Mouse (Mus musculus) B cell, adult 2 months (primary cell): ENCODE results near the gene Btf3l4.

ENCODE experiments used
- DNase-seq, 2 experiments: peaks; one replicate each; pipeline ENCODE4 v3.0.0; 2022

Gene Btf3l4

DNA sequence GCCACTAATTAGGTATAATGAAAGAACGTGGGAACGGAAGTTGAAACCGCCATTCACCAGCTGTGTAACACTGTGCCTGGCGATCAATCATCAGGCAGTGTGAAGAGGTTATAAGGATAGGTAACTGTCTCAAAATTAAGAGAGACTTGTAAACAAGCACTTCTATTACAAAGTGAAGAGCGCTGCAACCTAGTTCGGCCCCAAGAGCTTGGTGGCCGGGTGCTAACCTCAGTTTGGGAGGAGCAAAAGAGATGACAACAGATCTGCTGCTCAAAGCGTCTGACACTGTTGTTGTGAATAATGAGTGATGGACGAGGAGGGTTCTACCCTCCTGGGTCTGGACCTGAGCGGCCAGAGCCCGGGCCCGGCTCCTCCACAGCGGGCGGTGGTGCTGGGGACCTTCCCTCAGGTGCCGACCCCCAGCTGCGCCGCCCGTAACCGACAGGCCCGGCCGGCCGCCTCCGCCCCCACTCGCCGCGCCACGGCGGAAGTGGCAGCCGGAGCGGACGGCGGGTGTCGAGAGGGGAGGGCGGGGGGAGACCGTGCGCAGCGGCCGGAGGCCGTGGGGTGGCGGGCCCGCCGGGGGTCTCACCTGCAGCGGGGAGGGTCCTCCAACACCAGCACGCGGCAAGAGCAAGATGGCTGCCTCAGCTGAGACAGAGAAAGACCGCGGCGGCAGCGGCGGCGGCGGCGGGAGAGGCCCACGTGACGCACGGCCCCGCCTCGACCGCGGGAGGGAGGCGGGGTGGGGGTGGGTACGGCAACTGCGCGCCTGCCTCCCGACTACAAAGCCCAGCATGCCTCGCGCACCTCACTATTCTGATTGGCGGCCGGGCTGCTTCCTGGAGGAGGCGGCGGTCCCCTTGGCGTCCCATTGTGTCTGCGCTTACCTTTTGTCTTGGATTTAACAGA is at the start of gene Btf3l4:
TSS of gene Btf3l4 (minus strand) at position 699 of the 912 bp plus-strand sequence.
- peak; percentile 92 to 93 for DNase-seq

DNA sequence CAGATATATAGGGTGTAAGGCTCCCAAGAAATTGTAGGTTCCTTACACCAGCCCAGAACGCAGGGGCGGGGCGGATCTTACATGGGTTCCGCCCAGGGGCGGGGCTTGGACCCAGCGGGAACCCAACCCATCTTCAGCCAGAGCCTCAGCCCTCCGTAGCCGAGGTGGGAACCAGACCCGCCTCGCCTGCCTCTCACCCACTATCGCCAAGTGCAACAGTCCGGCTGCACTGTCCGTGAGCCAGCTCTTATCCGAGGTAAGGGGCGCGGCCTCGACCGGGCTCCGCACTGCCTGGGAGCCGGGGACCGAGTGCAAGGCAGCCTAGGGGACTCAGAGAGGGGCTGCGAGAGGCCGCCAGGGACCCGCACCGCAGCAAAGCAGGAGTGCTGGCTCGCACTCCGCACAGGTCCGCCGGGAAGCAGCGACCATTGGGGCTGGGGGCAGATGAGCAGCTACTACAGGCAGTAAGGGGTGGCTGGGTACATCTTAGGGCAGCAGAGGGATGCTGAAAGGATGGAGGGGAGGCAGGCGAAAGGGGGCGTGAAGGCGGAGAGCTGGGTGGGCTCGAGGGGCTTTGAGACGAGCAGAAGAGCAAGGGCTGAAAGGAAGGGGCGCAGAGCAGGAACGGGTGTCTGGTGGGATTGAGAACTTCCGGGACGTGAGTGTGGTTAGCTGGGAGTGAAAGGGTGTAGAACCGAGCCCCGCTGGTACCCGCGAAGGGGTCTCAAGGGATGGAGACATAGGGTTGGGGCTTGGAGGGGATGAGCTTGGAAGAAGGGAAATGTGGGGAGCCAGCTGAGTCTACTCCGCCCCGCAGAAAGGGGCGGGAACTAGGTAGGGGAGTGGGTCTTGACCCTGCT is 45.8 kb upstream of the Btf3l4 start, which contains the start of gene Rab3b:
TSS of gene Rab3b (plus strand) at position 101 of the 860 bp plus-strand sequence.
- peak; percentile 75 to 76 for DNase-seq

DNA sequence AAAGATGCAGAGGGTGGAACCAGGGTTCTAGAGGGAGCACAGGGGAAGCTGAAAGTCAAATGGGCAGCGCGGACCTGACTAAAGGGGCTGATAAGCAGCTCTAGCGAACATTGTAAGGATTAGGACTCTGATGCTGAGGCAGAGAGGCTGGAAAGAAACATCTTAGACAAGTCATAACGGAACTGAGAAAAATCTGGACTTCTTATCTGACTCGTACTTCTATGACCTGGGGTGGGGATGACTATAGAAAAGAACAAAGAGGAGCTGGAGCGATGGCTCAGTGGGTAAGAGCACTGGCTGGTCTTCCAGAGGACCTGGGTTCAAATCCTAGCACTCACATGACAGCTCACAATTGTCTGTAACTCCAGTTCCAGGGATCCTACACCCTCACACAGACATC is 44.5 kb upstream of the Btf3l4 start:
- DNase-seq: no peak

DNA sequence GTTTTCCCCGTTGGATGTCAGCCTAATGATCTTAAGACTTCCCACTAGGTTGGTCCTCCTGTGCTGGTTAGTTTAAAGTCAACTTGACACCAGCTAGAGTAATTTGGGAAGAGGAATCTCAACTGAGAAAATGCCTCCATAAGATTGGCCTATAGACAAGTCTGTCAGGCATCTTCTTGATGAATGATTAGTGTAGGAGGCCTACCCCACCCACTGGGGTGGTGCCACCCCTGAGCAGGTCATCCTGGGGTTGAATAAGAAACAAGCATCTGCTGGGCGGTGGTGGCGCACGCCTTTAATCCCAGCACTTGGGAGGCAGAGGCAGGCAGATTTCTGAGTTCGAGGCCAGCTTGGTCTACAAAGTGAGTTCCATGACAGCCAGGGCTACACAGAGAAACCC is 40.3 kb upstream of the Btf3l4 start:
- DNase-seq: no peak

DNA sequence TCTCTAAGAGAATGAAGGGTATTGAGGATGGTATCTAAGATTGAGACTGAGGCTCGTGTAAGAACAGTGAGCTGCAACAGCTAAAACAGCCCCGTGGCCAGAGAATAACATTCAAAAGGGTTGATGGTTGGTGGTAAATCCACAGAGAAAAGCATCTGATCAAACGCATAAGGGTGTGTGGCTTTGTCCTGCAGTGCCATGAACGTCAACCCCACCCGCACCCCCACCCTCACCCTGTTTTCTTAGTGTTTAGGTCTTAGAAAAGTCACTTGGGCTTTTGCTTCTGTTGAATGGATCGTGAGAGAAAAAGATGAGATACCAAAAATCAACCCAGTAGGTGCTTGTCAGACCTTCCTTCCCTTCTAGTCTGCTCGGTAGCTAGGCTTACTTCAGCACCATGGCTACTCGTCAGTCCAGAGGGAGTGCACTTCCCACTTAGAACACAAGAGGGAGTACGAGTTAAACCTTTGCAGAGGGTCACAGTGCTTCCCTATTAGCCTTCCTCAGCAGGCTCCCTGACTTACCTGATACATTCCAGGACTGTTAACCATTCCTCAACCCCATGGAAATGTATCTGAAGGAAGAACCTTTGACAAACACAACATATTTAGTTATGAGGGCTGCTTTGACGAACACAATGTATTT is 36.4 kb upstream of the Btf3l4 start:
- peak; percentile 80 to 84 for DNase-seq

DNA sequence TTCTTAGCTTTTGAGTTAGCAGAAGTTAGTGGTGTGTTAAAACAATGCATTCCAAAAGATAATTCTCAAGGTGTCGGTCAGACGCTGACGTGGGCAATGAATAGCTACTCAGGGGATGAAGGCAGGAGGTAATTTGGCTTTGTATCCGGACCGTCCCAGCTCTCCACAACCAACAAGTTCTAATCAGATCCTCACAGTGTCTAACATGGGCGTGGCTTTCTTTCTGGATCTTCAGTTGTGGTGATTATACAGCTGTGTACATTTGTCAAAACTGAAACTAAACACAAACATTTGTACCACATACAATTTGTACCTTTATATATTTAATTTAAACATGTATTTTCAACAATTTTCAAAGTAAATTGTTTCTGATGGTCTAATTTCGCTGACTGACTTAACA is 33.4 kb upstream of the Btf3l4 start:
- no peak for DNase-seq

DNA sequence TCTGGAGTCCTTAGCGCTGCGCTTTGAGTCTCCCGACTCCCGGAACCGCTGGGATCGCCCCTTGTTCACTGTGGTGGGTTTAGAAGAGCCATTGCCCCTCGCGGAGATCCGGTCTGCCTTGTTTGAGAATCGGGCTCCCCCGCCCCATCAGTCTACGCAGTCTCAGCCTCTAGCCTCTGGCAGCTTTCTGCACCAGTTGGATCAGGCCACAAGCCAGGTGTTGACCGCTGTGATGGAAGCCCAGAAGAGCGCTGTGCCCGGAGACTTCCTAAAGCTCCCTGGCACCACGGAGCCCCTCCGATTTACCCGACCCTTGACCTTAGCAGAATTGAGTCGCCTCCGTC is 15.1 kb upstream of the Btf3l4 start, which contains the start of gene A730015C16Rik:
TSS of gene A730015C16Rik (minus strand) at position 115 of the 344 bp plus-strand sequence.
- no peak for DNase-seq

DNA sequence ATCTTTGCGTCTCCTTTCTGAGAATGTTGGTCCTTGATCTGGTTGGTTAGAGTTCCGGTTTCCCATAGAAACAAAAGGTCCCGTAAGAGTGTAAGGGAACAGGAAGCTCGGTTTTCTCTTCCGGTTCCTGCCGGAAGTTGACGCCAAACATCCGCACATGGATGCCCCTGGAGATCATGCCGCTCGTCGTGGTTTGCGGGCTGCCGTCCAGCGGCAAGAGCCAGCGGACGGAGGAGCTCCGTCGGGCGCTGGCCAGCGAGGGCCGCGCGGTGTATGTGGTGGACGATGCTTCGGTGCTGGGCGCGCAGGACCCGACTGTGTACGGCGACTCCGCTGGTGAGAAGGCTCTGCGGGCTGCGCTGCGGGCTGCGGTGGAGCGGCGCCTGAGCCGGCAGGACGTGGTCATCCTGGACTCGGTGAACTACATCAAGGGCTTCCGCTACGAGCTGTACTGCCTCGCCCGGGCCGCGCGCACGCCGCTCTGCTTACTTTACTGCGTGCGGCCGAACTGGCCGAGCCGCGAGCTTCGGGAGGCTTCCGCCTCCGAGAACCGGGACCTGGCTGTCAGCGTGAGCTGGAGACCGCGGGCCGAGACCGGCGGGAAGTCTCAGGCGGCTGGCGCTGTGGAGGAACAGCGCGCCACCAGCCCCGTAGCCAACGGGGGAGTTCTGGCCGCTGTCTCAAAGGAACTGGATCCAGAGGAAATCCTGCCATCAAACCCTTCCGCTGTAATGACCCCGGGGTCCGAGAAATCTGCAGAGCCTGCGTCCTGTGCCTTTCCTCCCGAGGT is 14.5 kb upstream of the Btf3l4 start, which contains the start of gene Kti12:
TSS of gene Kti12 (plus strand) at position 71 of the 790 bp plus-strand sequence.
- peak; percentile 64 to 71 for DNase-seq

DNA sequence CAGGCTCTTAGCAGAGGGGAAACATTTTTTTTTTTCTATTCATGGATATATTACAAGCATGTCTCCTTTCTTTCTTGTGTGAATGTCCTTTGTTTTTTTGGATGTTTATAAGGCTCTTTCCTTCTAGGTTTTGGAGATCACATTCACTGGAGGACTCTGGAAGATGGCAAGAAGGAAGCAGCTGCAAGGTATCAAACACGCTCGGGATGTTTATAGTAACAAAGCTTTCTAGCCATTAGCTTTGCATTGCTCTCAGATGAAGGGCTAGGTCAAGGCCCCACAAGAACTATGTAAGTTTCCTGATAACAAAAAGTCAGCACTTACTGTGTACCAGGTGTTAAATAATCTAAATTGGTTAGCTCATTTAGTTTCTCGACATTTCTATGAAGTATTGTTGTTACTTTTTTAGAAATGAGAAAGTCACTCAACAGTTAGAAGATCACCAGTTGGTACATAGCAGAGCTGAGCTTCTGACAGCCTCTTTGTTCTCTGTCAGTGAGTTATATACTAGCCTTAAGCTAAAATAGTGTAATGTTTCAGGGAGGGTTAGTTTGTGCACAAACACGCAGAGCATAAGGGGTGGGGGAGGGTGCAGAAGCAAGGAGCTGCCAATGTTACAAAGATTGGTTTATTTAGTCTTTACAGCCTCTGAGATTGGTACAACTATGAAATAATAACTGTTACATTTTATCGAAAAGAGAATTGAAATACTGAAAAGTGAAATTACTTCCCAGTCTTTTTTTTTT is 12.6 kb upstream of the Btf3l4 start:
- DNase-seq: no peak

DNA sequence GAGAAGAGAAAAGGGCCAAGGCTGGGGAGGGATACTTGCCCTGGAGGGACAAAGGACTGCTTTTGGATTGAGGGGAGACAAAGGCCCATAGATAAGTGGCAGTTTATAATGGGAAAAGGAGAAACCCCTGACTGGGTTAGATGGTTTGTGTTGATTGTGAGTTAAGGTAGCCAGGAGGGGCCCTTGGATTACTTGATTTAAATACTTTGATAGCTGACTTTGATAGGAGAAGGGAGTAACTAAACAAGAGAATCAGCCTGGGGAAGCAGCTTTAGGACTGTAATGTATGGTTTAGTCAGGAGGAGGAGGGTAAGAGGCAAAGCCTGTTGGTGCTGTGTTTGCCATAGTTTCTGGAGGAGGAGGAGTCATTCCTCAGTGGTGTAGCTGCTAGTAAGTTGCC is 9.9 kb upstream of the Btf3l4 start:
- DNase-seq: no peak

DNA sequence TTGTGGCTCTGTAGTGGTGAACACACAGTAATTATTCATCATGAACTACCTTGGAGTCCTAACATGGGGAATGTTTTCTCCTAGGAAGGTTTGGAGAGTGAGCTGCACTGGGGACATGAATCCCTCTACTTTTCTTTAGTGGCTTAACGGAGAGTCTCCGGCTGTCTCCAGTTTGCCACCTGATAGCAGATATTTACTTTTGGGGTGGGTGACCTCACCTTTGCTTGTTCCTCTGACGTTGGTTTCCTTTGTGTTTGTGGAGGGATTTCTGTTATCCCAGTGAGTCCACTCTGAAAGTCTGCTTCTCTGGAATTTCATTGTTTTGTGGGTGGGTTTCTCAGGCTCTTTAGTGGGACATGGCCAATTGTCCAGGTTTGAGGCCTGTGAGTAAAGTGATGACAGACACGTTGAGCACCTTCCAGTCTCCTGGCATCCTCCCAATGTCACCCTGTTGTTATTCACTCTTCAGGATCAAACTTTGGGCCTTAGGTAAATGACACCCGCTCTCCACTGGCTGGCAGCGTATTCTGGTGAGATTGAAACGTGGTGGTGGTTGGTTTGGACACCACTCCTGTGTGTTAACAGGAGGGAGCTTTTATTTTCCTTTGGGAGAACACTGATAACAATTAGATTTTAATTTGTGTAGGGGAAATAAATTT is 8.6 kb upstream of the Btf3l4 start:
- DNase-seq: no peak

DNA sequence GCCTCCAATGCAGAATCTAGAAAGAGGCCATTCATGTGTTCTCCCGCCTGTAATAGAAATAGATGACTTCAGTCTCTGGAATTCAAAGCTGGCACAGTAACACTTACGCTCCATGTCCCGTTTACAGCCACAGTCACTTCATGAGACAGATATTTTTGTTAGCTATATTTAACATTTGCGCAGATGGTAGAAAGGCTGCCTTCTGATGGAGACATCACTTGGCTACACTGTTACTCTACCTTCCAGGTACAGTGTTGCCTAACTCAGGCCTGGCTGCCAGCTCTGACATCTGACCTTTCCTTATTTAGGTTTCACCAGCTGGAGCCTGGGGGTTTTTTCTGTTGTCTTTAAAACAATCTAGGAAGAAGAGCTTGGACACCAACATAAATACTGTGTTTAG is 4.6 kb upstream of the Btf3l4 start:
- DNase-seq: no peak

DNA sequence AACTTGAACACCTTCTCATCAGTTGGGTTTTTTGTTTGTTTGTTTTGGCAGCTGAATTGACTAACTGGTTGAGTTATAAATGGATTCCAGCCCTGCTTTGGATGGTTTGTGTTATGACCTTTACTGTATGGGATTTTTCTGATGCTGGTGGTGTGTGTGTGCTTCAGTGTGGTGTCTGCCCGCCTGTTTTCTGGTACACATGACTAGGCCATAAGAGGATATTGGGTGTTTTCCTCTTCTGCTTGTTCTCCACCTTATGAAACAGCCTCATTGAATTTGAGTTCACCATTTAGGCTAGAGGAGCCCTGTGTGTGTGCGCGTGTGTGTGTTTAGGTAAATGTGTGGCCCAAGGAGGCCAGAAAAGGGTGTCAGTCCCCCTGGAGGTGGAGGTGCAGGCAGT is 2.1 kb upstream of the Btf3l4 start:
- DNase-seq: peak; percentile 23 to 32

DNA sequence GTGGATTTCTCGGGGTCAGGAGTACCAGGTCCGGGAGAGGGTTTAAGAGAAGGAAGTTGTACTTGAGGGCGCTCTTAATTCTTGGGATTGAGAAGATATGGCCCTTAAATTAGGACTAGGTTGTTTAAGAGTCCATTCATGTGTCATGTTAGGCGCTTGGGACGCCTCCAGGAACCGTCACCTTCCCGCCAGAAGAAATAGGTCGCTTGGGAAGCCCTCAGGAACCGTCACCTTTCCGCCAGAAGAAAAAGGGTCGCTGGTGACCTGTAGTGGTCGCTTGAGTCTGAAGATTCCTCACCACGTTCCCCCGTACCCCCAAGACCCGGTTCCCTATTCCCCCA is 1.5 kb upstream of the Btf3l4 start:
- peak in 1 of 2 experiments; percentile 10 for DNase-seq

DNA sequence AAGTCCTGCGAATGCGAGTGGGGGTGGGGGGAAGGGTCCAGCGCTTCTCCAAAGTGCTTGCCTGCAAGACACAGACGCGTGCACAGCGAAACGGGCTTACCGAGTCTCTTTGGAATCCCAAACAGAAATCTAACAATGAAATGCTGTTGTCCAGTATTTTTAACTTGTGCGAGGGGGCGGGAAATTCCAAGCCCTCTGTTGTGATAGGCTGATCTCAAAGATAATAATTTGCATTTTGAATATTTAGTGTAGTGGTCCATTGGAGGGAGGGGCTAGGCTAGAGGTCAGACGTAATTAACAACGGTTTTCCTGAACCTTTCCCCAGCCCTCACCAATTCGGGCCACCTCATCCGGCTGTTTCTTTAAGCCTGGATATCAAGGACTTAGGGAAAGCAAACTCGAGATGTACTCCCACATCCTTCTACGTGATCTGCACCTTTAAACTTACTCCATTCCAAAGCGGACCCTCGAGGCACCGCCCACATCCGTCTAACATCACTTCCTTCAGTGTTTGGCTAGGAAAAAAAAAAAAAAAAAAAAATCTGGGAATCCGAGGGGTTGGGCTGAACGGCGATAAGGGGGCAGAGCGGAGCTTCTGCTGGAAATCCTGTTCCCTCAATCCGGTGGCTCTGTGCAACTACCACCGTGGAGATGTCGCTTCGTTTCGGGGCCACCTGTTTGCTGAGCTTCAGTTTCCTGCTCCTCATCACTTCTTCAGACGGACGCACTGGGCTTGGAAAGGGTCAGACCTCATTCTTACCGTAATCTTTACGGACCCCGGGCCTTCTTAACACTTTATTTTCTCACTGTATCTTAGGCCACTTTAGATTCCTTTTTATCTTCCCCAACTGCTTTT is 929 bp upstream of the Btf3l4 start, which contains the start of gene Txndc12:
TSS of gene Txndc12 (plus strand) at position 487 of the 856 bp plus-strand sequence.
- peak; percentile 71 to 76 for DNase-seq

DNA sequence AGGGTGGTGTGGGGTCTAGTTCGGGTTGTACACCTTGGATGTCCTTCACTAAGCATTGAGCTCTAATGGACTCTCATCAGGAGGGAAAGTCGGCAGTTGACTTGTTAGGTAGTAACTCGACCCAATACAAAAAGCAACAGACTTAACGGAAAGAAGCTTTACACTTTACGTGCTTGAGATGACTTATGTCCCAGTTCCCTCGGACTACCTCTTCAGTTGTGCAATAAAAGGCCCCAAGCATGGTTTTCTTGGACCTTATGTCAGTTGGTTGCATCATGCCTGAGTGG is 357 bp upstream of the Btf3l4 start:
- no peak for DNase-seq

DNA sequence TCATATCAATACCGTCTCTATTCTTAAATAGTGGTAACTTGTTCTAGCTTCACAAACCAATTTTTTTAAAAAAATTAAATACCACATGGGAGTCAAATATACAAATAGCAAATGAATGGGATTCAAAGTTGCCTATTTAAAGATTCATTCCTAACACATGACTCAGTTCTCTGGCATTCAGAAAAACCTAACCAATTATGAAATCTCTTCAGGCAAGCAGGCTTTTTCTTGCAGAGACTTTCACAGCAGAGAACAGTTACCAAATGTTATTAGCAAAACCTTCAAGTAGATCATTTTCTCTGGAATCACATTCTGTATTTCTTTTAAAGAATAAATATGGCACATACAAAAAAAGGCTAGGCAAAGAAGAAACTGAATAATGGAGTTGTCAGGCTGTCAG is 2.7 kb downstream of the Btf3l4 start:
- DNase-seq: no peak

DNA sequence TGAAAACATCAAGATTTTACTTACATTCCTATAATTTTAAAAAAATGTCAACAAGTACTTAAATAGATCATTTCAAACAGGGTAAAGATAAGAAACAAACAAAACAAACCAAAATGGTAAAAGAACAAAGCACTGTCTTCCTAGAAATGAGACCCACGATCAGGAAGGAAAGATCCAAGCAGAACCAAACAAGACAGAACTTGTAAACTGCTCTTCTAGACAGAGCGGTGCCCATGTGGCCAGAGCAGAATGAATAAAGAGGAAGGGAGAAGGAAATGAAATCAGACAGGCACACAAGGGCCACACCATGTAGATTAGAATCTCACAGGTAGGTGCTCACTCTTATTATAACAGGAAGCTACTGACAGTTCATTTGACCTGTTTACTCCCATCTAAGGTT is 6.8 kb downstream of the Btf3l4 start:
- no peak for DNase-seq

DNA sequence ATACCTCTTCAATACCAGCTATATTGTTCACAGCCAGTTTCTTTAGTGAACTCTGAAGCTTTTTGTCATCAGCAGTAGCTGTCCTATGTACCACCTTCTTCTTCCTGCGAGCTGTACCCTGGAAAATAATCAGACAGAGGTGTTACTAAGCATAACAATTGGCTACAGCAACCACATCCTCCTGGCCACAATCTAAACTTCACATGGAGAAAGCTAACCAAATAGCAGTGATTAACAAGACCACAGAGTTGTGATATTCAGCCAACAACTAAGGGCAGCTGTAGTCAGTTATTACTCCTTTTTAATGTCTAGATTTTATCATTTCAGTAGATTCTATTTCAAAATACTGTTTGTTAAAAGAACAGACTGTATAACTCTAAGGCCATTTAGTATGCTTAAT is 7.3 kb downstream of the Btf3l4 start:
- no peak for DNase-seq

DNA sequence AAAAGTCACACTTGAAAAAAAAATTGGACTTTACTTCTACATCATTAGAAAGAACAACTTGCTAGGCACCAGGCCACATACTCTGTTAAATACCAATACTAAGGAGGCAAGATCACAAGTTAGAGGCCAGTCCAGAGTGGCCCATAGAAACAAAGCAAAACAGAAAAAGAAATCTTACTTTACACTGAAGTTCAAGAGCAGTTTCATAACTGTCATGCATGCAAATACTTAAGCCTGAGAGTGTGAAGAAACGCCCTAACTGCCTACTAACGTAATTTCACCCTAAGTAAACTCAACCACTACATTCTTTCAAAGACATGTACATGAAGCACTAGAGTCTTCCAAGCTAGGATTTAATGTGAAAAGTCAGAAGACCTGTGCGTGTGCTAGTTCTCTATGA is 7.7 kb downstream of the Btf3l4 start:
- no peak for DNase-seq
